9 mouse cellular contexts compared by ENCODE assay signal in the genomic region with DNA sequence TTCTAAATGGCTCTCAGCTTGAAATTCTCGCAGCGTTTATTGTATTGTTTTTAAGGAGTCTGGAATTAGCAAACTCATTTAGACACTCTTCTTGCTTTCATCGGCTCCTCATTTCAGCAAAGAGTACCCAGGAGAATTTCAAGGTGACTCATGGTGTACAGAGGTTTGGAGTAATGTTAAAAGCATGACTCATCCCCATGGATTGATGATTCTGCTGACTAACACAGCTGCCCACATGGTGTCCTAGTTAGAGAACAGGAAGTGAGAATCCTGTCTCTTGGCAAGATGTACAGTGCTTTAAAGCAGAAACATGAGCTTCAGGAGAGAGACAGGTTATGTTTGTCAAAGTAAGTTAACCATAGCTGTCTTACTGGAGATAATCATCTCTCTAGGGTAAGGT.
A peak's percentile ranks its signal among the peaks of the same experiment; 100 is the strongest.
DNase-seq lines count a peak whose midpoint lies in the region; ATAC-seq and TF ChIP-seq lines count a peak whose summit lies in the region.
"Had no signal": no experiment of that assay in that cellular context is flagged by ENCODE, and none has a peak within 500 bp of the region (broad histone marks: within the 10 kb centered on the region; RNA-seq: fewer than 3 reads in every experiment).

No protein-coding gene starts in this region.

- H3K79me2 ChIP-seq in myocyte (ENCODE audit: control insufficient read depth, insufficient read depth) = no peaks in the 10 kb centered on the region

- no peak overlapping the region for H3ac ChIP-seq in myocyte (ENCODE audit: control insufficient read depth, insufficient read length)

- 70% methylated on average over 3 of the region's 3 CpGs for WGBS in lung, postnatal 0 days
- WGBS in heart, embryonic 13.5 days = 48% methylated on average over 3 of the region's 3 CpGs
- WGBS in thymus, adult 2 months = 92% methylated on average over 3 of the region's 3 CpGs

- H3K27me3 ChIP-seq in lung, postnatal 0 days (replicated peaks; ENCODE audit: insufficient read depth, low read length) = no peaks in the 10 kb centered on the region
- no peaks in the 10 kb centered on the region for H3K27me3 ChIP-seq in heart, embryonic 13.5 days (replicated peaks)
- H3K27me3 ChIP-seq in myocyte (ENCODE audit: control insufficient read depth, insufficient read depth, insufficient read length) = no peaks in the 10 kb centered on the region
- H3K27me3 ChIP-seq in thymus, adult 2 months (ENCODE audit: control insufficient read depth, insufficient read depth, low read length) = no peaks in the 10 kb centered on the region
- H3K27me3 ChIP-seq: neural tube, embryonic 12.5 days had no signal

- no peaks in the 10 kb centered on the region for H3K4me1 ChIP-seq in lung, postnatal 0 days (ENCODE audit: insufficient read depth, low read depth, low read length)
- H3K4me1 ChIP-seq in heart, embryonic 13.5 days = peaks cover 14% of the 10 kb centered on the region
- no peaks in the 10 kb centered on the region for H3K4me1 ChIP-seq in thymus, adult 2 months (replicated peaks; ENCODE audit: control insufficient read depth, insufficient read depth, low read length)
- H3K4me1 ChIP-seq: neural tube, embryonic 12.5 days had no signal

- H3K9ac ChIP-seq in lung, postnatal 0 days (replicated peaks; ENCODE audit: low read depth) = no peak overlapping the region
- no peak overlapping the region for H3K9ac ChIP-seq in heart, embryonic 13.5 days
- H3K9ac ChIP-seq: neural tube, embryonic 12.5 days had no signal

- TF ChIP-seq CTCF in lung, postnatal 0 days (IDR thresholded peaks at IDR 0.05) = no peak
- TF ChIP-seq CTCF in thymus, adult 2 months (IDR thresholded peaks at IDR 0.05; ENCODE audit: borderline replicate concordance, control insufficient read depth, extremely low read depth, insufficient read depth, low read length, poor library complexity) = no peak

- peak; percentile 68 for DNase-seq in adrenal gland, adult 2 months
- no peak for DNase-seq in adrenal gland, postnatal 25 days
- DNase-seq in lung, postnatal 0 days (ENCODE audit: low spot score) = peak; percentile 22
- DNase-seq in lung, postnatal 14 days = no peak
- DNase-seq in thymus, adult 2 months = no peak

- no peak for ATAC-seq in lung, postnatal 0 days
- ATAC-seq in heart, embryonic 13.5 days (ENCODE audit: extremely low read depth, insufficient number of reproducible peaks, low FRiP score, low TSS enrichment) = no peak
- ATAC-seq in activated CD4-positive, CD25-positive, alpha-beta regulatory T cell, adult 4 months = no peak

- H3K27ac ChIP-seq in lung, postnatal 0 days (ENCODE audit: low read length) = no peak overlapping the region
- peak overlapping the region; percentile 60 for H3K27ac ChIP-seq in heart, embryonic 13.5 days (replicated peaks)
- H3K27ac ChIP-seq in thymus, adult 2 months (ENCODE audit: control insufficient read depth, insufficient read depth, low read length) = no peak overlapping the region
- H3K27ac ChIP-seq: neural tube, embryonic 12.5 days had no signal

- no peaks in the 10 kb centered on the region for H3K9me3 ChIP-seq in lung, postnatal 0 days (ENCODE audit: low read length)
- no peaks in the 10 kb centered on the region for H3K9me3 ChIP-seq in heart, embryonic 13.5 days
- H3K9me3 ChIP-seq: neural tube, embryonic 12.5 days had no signal

- no peak overlapping the region for H3K4me2 ChIP-seq in lung, postnatal 0 days (replicated peaks; ENCODE audit: low read depth, low read length)
- H3K4me2 ChIP-seq in heart, embryonic 13.5 days = no peak overlapping the region
- H3K4me2 ChIP-seq in myocyte (ENCODE audit: low read depth) = peak overlapping the region; percentile 82
- H3K4me2 ChIP-seq: neural tube, embryonic 12.5 days had no signal

- no peak overlapping the region for H3K4me3 ChIP-seq in lung, postnatal 0 days (ENCODE audit: low read depth, low read length)
- H3K4me3 ChIP-seq in heart, embryonic 13.5 days = no peak overlapping the region
- H3K4me3 ChIP-seq in myocyte = no peak overlapping the region
- no peak overlapping the region for H3K4me3 ChIP-seq in thymus, adult 2 months (ENCODE audit: control insufficient read depth, insufficient read depth, low read length)
- H3K4me3 ChIP-seq: neural tube, embryonic 12.5 days had no signal

- no peak for TF ChIP-seq EP300 in lung, postnatal 0 days (IDR thresholded peaks at IDR 0.05)

- TF ChIP-seq POLR2A in myocyte (IDR thresholded peaks at IDR 0.05; ENCODE audit: insufficient read length, low read depth) = no peak
- no peak for TF ChIP-seq POLR2A in thymus, adult 2 months (IDR thresholded peaks at IDR 0.05; ENCODE audit: control insufficient read depth, extremely low read depth, insufficient read depth, low read length, poor library complexity)

- no peaks in the 10 kb centered on the region for H3K36me3 ChIP-seq in lung, postnatal 0 days (ENCODE audit: insufficient read depth, low read length)
- no peaks in the 10 kb centered on the region for H3K36me3 ChIP-seq in heart, embryonic 13.5 days
- H3K36me3 ChIP-seq in myocyte (ENCODE audit: control insufficient read depth, insufficient read depth) = no peaks in the 10 kb centered on the region
- H3K36me3 ChIP-seq in thymus, adult 2 months (ENCODE audit: control insufficient read depth, insufficient read depth, low read length) = no peaks in the 10 kb centered on the region
- H3K36me3 ChIP-seq: neural tube, embryonic 12.5 days had no signal

TF ChIP-seq in myocyte, 11 proteins besides CTCF, POLR2A, EP300 and RAD21:
- TF ChIP-seq MYOD1 (IDR thresholded peaks at IDR 0.05; ENCODE audit: control insufficient read depth in 1 of 3, insufficient read length in 2 of 3, low read depth in 2 of 3) = peak in 2 of 3 experiments; percentile 29 to 57
- TF ChIP-seq REST (IDR thresholded peaks at IDR 0.05; ENCODE audit: insufficient read depth, insufficient read length) = no peak
- no peak for TF ChIP-seq POLR2AphosphoS2 (IDR thresholded peaks at IDR 0.05; ENCODE audit: insufficient read length, low read depth)
- TF ChIP-seq TCF3 (IDR thresholded peaks at IDR 0.05; ENCODE audit: insufficient read length, low read depth) = no peak
- peak; percentile 9 for TF ChIP-seq MAX (IDR thresholded peaks at IDR 0.05; ENCODE audit: low read depth)
- TF ChIP-seq E2F4 (IDR thresholded peaks at IDR 0.05; ENCODE audit: insufficient read depth) = no peak
- no peak for TF ChIP-seq CEBPB (IDR thresholded peaks at IDR 0.05; ENCODE audit: insufficient read depth, poor library complexity, severe bottlenecking)
- TF ChIP-seq USF1 (IDR thresholded peaks at IDR 0.05; ENCODE audit: low read depth) = peak; percentile 59
- TF ChIP-seq TCF12 (IDR thresholded peaks at IDR 0.05; ENCODE audit: insufficient read depth, poor library complexity, severe bottlenecking) = no peak
- TF ChIP-seq SRF (IDR thresholded peaks at IDR 0.05; ENCODE audit: control insufficient read depth, insufficient read length, low read depth) = no peak
- TF ChIP-seq MYOG (IDR thresholded peaks at IDR 0.05; ENCODE audit: control insufficient read depth in 1 of 3, insufficient read depth in 1 of 3, insufficient read length in 2 of 3, low read depth in 2 of 3) = no peak

Comparison
In these comparisons a context has a peak if more than half of its experiments do, and no peak if none do; other contexts are left out.
1. DNase-seq: peak in adrenal gland, adult 2 months (single experiment) and lung, postnatal 0 days (single experiment); none in adrenal gland, postnatal 25 days (single experiment), lung, postnatal 14 days (single experiment) and thymus, adult 2 months (single experiment).